Mouse (Mus musculus) ovary, postnatal 10 days (tissue): Measurements from ENCODE around the gene 1190002N15Rik.

Experiments used
- DNase-seq: peaks from one replicate; pipeline ENCODE4 v3.0.0; 2022; ENCODE audit warnings: low spot score

Gene 1190002N15Rik

GRCm38 (mm10) chr9:94529987-94530386, 7.9 kb downstream of the 1190002N15Rik start:
- no peak for DNase-seq

- no peak for DNase-seq
Measured at GRCm38 (mm10) chr9:94529146-94529746, 8.6 kb downstream of the 1190002N15Rik start.

GRCm38 (mm10) chr9:94526473-94526872, 11.4 kb downstream of the 1190002N15Rik start:
- no peak for DNase-seq

- no peak for DNase-seq
Measured at GRCm38 (mm10) chr9:94512246-94512645, 25.6 kb downstream of the 1190002N15Rik start.

DNA sequence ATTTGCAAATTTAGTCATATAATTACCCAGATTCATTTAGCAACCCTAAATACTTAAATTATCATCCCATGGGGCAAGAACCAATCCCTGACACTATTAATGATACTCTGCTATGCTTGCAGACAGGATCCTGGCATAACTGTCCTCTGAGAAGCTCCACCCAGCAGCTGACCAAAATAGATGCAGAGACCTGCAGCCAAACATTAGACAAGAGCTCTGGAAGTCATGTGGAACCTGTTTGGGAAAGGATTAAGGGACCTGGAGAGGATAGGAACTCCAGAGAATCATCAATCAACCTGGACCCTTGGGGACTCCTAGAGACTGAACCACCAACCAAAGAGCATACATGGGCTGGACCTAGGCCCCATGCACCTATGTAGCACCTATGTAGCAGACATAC, 26.7 kb downstream of the 1190002N15Rik start:
- no peak for DNase-seq

DNA sequence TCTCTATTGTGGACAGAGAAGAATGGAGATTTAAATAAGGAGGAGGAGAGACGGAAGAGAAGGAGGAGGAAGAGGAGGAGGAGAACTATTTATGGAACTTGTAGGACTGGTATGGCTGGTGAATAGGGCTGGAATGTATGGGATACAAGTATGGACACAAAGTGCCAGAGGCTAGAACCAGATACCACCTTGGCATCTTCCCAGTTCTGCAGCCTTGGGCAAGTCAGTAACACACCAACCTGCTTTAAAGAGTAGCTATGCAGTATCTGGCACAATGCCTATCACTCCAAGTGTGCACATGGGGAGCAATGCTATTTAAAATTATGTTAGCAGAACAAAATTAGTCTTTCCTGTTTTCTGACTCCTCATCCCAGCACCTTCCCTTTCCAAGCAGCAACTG, 30.9 kb downstream of the 1190002N15Rik start:
- DNase-seq, result no peak

DNA sequence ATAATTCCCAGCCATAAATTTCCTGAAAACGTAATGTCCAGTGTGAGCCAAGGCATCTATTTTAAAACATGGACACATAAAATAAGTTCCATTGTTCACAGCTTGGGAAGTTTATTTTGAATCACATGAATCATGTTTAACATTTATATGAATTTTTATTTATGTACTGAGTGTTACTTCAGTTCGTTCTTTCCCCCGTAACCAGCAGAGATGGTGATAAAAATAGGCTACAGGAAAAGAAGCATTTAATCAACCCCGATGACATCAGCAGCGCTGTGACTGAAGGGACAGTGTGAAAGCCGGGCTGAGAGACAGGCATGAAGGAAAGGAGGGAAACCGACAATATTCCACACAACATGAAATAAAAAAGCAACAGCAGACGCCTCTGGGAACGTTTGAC, 46.4 kb downstream of the 1190002N15Rik start:
- DNase-seq, result no peak

DNA sequence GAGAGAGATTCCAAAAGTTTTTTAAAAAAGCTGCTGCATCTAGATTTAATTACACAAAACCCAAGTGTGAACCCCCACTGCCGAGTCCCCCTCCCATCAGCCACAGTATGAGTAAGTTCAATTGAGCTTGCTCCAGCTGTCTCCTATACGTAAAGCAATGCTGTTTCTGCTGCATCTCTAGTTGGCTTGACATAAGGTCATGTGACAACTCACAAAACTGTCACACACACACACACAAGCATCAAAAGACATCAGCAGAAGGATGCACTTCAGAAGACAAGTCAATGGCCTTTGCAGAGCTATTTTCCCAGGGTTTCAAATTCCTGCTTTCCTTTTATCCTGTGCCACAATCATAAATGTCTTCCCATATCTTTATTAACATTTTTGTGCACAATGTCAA, 49.9 kb downstream of the 1190002N15Rik start:
- DNase-seq, result no peak

DNA sequence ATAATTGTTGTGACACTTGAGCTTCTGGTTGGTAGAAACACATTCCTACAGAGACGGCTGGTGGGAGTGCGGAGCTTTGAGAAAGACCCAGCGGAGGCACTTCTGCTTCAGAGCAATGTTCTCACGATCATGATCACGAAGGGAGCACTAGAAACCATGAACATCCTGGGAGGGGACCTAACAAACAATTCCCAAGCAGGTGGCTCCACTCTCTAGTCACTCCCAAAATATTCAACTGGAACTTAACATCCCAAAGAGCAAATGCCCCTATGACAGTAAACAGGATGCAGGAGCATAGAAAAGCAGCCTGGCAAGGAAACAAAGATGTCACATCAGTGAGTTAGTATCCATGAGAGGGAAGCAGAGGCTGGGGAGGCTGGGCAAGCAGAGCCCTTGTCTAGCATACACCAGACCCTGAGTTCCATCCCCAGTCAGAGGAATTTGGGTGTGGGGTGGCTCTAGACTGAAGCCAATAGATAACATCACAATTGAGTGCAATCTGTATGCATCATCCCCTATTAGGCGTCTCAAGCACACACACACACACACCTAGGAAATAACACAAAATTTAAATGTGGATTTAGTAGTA, 54.5 kb downstream of the 1190002N15Rik start:
- DNase-seq, result no peak

GRCm38 (mm10) chr9:94482215-94482975, 55.5 kb downstream of the 1190002N15Rik start:
- no peak for DNase-seq

DNA sequence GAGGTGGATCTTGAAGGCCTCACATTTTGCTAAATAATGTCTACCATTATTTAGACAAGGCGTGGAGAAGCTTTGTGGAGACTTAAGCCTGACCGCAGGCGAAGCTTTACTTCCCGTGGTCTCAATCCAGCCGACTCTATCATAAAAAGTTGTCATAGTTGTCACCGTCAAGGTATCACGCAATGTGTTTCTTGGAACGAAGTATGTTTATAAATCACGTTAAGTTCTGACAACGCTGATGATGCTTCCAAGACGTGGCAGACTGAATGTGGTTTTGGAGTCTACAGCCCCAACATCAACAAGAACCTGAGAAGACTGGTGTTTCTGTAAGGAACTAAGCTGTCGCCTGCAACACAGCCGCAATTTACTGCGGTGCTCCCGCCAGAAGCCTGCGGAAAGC, 56.8 kb downstream of the 1190002N15Rik start:
- no peak for DNase-seq

DNA sequence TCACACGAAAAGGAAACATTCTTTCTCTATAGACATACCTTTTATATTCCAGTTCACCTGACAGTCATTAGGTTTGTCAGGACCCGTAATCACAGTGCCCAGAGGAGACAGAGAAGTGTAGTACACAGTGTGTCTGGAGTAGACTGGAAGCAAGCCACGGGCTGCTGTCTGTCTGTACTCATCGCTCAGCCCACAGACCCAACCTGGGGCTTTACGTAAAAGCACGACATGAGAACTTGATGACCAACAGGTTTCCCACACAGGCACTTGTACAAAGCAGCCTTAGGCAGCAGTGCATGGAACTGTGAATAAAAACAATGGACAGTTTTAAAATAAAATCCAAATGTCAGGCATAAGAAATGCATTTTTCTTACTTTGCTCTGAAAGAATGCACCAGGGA, 58.5 kb downstream of the 1190002N15Rik start:
- DNase-seq, result no peak

- DNase-seq, result no peak
Measured at GRCm38 (mm10) chr9:94478954-94479353, 58.9 kb downstream of the 1190002N15Rik start.

GRCm38 (mm10) chr9:94475973-94476372, 61.9 kb downstream of the 1190002N15Rik start:
- no peak for DNase-seq

GRCm38 (mm10) chr9:94473898-94474297, 64.0 kb downstream of the 1190002N15Rik start:
- no peak for DNase-seq

GRCm38 (mm10) chr9:94472963-94473582, 64.8 kb downstream of the 1190002N15Rik start:
- DNase-seq, result no peak

DNA sequence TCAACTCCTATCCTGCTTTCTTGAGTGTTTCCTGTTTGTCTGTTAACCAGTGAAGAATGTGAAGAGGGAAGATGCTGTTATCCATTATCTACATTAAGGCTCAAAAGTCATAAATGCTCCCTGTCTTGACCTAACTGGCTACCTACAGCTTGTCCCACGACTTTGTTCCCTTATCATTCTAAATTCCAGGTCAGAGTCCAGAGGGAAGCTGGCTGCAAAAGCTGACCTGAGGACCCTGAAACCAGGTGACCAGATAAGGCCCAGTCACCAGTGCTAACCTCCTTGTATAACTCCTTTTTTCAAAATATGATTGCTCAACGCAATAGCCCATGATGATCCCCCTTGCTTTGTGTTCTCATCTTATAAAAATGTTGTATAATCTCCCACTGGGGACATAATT, 66.4 kb downstream of the 1190002N15Rik start:
- DNase-seq, result no peak
